Mouse (Mus musculus) heart, adult 2 months (tissue): ENCODE measurements around the gene Tmem255a. TPM values are rescaled to one million over a fixed set of nuclear protein-coding genes. Genes with fewer than 3 reads are reported as not detected.

ENCODE experiments used
- DNase-seq, 2 experiments: peaks; one replicate each; pipeline ENCODE4 v3.0.0; 2021
- H3K27ac ChIP-seq: fragments of 200-600 bp; 2 replicates; pipeline ENCODE4 v1.8.1; 2022
- H3K27me3 ChIP-seq: fragments of 200-500 bp; 2 replicates; pipeline ENCODE4 v1.6.1; 2012; ENCODE audit warnings: mild to moderate bottlenecking, low read length, inconsistent platforms, mixed read lengths; ENCODE audit not compliant: control insufficient read depth, insufficient read depth
- H3K36me3 ChIP-seq: fragments of 200-500 bp; 2 replicates; pipeline ENCODE4 v1.6.1; 2012; ENCODE audit warnings: low read length, inconsistent platforms; ENCODE audit not compliant: control insufficient read depth, insufficient read depth
- H3K4me1 ChIP-seq: fragments of 200-500 bp; 2 replicates; pipeline ENCODE4 v1.6.1; 2011; ENCODE audit warnings: low read length; ENCODE audit not compliant: control insufficient read depth, insufficient read depth
- H3K4me3 ChIP-seq: fragments of 200-600 bp; 2 replicates; pipeline ENCODE4 v1.8.1; 2022
- H3K79me2 ChIP-seq: fragments of 200-500 bp; replicated peaks from 2 replicates; pipeline ENCODE4 v1.6.1; 2012; ENCODE audit warnings: mild to moderate bottlenecking, inconsistent platforms, low read length, moderate library complexity, mixed read lengths; ENCODE audit not compliant: control insufficient read depth, insufficient read depth
- H3K9ac ChIP-seq: fragments of 200-500 bp; 2 replicates; pipeline ENCODE4 v1.6.1; 2012; ENCODE audit warnings: low read depth, mild to moderate bottlenecking, control low read depth, inconsistent platforms, low read length, mixed read lengths
- CTCF ChIP-seq: fragments of 200-600 bp; IDR thresholded peaks from 2 replicates; pipeline ENCODE4 v1.8.1; 2022; ENCODE audit warnings: antibody characterized with exemption, mild to moderate bottlenecking, moderate library complexity
- EP300 ChIP-seq: fragments of 200-500 bp; IDR thresholded peaks from 2 replicates; pipeline ENCODE4 v1.6.1; 2011; ENCODE audit warnings: low read depth, low read length, control low read depth; ENCODE audit not compliant: insufficient read depth
- POLR2A ChIP-seq: fragments of 200-500 bp; IDR thresholded peaks from 2 replicates; pipeline ENCODE4 v1.6.1; 2011; ENCODE audit warnings: mild to moderate bottlenecking, low read depth, low read length, control low read depth; ENCODE audit not compliant: insufficient read depth
- WGBS: fragments of 180-500 bp; shearing (Covaris S2); methylation state at CpG from one replicate; pipeline ENCODE4 v1.1.7; 2018; 5-methylcytosine and 5-hydroxymethylcytosine counted together
- intact Hi-C: fragments of 180-260 bp; cut with DNase I; formaldehyde crosslinking; loops from one replicate; pipeline ENCODE4 v1.15.1; 2025
- long read RNA-seq: library from polyadenylated mRNA; stranded (forward); transcript quantifications from one replicate; pipeline ENCODE4 v2.0.0, GENCODE M21; 2021
- polyA plus RNA-seq: library from polyadenylated mRNA; depleted of rRNA; stranded (reverse); fragments of >200 nt; gene quantifications from 2 replicates; pipeline ENCODE4 v1.2.3, GENCODE M21; 2012; rRNA removed
- total RNA-seq, 2 experiments: library from RNA; stranded (reverse); gene quantifications; 2 replicates each; pipeline ENCODE4 v1.2.3; 2021

Gene Tmem255a
- total RNA-seq: 1 to 10 TPM in 1 of 2 experiments, under 1 TPM in 1; 0.81 to 1.6 TPM
- polyA plus RNA-seq: 1.00 and 1.6 TPM in 2 replicates
- long read RNA-seq: 0 reads

DNA sequence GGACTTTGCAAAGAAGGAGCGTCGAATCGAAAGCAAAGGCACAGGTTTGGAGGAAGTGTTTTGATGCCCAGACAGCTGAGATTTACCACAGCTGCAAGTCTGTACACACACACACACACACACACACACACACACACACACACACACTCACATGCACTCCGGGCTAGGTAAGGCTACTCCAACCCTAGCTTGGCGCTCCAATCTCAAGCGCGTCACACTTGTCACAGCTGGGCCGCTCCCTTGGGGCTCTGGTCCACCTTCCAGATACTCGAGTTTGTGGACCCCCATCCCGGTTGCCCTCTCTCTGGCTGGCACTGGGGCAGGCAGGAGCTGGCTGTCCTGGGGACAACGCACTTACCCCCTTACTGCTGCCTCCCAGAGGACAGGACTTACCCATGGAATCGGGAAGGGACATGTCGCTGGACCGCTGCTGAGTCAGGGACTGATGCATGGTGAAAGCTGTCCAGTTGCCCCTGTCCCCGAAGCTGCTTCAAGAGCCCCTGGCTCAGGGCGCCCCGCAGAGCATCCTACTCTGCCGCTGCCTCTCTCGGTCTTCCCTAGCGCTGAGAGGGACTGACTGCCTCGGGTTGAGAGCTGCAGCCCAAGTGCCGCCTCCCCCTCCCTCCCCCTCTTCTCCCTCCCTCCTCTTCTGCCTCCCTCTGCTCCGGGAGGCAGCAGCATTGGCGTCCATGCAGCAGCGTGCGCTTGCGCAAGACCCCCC lies at the start of gene Tmem255a:
TSS of gene Tmem255a (minus strand) at position 589 of the 721 bp plus-strand sequence.
- H3K9ac ChIP-seq: peak within 1 kb of the TSS; percentile 7
- TF ChIP-seq EP300 (no peak), CTCF (no peak), POLR2A (no peak)
- H3K36me3 ChIP-seq: no peaks in the 10 kb centered on the region
- H3K27me3 ChIP-seq: no peaks in the 10 kb centered on the region
- WGBS: 15% methylated on average over 22 of the region's 27 CpGs
- H3K4me1 ChIP-seq: no peaks in the 10 kb centered on the region
- H3K4me3 ChIP-seq: peak within 1 kb of the TSS; percentile 43
- DNase-seq: peak; percentile 25 to 39
- no peaks in the 10 kb centered on the region for H3K79me2 ChIP-seq
- H3K27ac ChIP-seq: no peak within 1 kb of the TSS
- intact Hi-C loops: loop anchor here (2.0 to 5.0 kb wide), 2 partner anchors 63 to 185 kb away; partner anchors contain the start of gene Zbtb33

DNA sequence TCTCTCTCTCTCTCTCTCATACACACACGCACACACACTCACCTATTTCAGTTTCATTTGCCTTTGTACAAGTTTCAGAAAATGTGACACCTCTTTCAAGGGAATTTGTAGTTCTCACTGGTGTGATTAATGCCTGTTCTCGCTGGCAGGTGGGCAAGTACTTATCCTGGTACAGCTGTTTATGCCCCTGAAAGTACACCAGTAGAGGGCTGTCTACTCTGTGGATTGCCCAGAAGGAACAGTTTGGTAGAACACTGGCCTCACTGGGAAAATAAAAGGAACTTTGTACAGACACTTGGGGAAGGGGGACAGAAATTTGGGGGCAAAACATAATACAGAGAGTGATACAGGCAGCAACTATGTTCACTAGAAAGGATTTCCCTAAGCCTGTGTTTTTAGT lies 7.4 kb upstream of the Tmem255a start:
- no peaks in the 10 kb centered on the region for H3K27me3 ChIP-seq
- WGBS: 31% methylated on average over 2 of the region's 2 CpGs
- DNase-seq: no peak
- no peaks in the 10 kb centered on the region for H3K4me1 ChIP-seq
- no peaks in the 10 kb centered on the region for H3K36me3 ChIP-seq
- H3K4me3 ChIP-seq: no peak overlapping the region
- TF ChIP-seq CTCF (peak; percentile 57), EP300 (no peak), POLR2A (no peak)
- intact Hi-C loops: loop anchor here (2.0 kb wide), 1 partner anchor 107 kb away; no protein-coding TSS in a partner anchor
- no peak overlapping the region for H3K9ac ChIP-seq
- H3K27ac ChIP-seq: no peak overlapping the region
- no peaks in the 10 kb centered on the region for H3K79me2 ChIP-seq

DNA sequence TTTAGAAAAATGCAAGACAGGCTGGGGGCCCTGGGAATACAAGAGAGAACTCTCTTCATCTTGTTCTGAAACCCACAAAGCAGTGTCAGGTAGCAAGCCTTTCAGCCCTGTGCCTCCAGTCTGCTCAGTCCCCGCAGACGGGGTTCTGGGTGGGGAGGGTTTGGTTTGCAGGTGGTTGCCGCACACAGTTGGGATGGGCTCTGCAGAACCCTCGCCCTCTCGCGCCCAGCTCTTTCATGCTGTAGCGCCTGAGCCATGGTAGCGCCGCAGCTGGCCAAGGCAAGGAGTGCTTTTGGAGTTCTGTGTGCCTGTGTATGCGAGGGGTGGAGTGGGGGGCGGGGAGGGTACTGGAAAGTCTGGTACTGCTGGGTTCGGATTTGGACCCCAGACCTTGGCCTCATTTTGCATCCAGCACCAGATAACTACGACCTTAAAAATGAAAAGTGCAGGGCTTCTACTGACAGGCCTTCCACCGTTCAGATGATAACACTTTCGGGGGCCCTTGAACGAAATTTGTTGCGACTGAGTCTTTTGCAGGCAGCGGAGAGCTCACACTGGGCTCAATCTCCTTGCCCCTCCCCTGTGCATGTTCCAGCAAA lies 1.8 kb downstream of the Tmem255a start:
- intact Hi-C loops: loop anchor here (2.0 to 5.0 kb wide), 2 partner anchors 62 to 187 kb away; partner anchors contain the start of gene Zbtb33
- Histone ChIP-seq H3K4me3 (peak overlapping the region; percentile 32), H3K4me1 (no peaks in the 10 kb centered on the region), H3K36me3 (no peaks in the 10 kb centered on the region), H3K9ac (no peak overlapping the region), H3K27me3 (no peaks in the 10 kb centered on the region), H3K79me2 (no peaks in the 10 kb centered on the region), H3K27ac (no peak overlapping the region)
- no peak for TF ChIP-seq EP300
- peak; percentile 22; the same call in 1 of the 2 replicates for TF ChIP-seq CTCF
- TF ChIP-seq POLR2A: no peak
- 18% methylated on average over 18 of the region's 18 CpGs for WGBS
- DNase-seq: peak; percentile 15 to 30

DNA sequence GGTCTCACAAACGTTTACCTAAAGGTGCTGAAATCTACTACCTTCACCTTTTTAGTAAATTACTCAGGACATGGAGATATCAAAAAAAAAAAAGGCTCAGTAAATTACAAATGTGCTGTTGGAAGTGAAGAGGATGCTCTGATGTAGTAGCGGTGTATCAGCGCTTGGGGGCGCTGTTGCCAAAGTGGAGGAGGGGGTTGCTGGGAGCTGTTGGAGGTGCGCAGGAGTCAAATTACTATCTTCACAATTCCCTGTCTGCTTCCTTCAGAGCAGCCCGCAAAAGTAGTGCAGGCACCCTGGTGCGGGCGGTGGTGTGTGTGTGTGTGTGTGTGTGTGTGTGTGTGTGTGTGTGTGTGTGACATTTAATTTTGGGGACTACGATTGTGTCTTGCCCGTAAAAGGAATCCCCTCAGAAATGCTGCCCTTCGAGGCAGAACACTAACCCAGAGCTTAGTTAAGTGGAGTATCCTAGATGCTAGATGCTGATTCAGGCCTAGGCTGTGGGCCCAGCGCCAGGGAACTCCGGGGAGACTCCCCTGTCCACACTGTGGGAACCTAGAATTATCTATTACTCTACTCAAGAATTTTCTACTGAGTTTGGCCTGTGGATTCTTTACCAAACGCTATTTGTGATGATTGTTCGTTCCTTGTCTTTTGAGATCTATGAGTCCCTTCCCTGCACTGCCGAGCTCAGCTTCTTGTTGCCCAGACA lies 2.4 kb downstream of the Tmem255a start:
- no peaks in the 10 kb centered on the region for H3K36me3 ChIP-seq
- peak overlapping the region; percentile 32; the same call in 1 of the 2 replicates for H3K4me3 ChIP-seq
- H3K27ac ChIP-seq: no peak overlapping the region
- WGBS: 17% methylated on average over 16 of the region's 16 CpGs
- no peaks in the 10 kb centered on the region for H3K4me1 ChIP-seq
- H3K27me3 ChIP-seq: no peaks in the 10 kb centered on the region
- TF ChIP-seq EP300: no peak
- peak; percentile 74 for TF ChIP-seq CTCF
- TF ChIP-seq POLR2A: no peak
- intact Hi-C loops: loop anchor here (2.0 to 5.0 kb wide), 2 partner anchors 61 to 188 kb away; partner anchors contain the start of gene Zbtb33
- H3K79me2 ChIP-seq: no peaks in the 10 kb centered on the region
- peak; percentile 17 to 54 for DNase-seq
- H3K9ac ChIP-seq: no peak overlapping the region

DNA sequence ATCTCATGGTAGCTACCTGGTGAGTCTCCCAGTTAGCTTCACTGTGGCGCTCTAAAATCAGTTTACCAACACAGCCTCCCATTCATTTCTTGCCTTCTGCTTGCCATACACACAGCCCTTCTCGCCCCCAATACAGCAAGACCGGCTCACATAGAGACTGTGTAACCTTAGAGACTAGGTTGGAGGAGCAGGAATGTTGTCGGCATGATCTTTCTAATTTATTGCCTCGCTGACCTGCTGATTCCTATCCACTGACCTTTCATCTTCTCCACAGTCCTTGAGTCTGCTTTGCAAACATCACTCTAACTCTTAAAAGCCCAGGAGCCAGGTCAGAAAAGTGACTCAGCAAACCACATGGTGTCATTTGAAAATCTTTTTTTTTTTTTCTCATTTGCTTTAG lies 4.6 kb downstream of the Tmem255a start:
- Histone ChIP-seq H3K4me1 (no peaks in the 10 kb centered on the region), H3K79me2 (no peaks in the 10 kb centered on the region), H3K9ac (no peak overlapping the region), H3K27ac (no peak overlapping the region), H3K27me3 (no peaks in the 10 kb centered on the region), H3K4me3 (no peak overlapping the region), H3K36me3 (no peaks in the 10 kb centered on the region)
- TF ChIP-seq CTCF (no peak), EP300 (no peak), POLR2A (no peak)
- intact Hi-C loops: no loop called here
- no peak for DNase-seq
- 65% methylated on average over 5 of the region's 5 CpGs for WGBS

DNA sequence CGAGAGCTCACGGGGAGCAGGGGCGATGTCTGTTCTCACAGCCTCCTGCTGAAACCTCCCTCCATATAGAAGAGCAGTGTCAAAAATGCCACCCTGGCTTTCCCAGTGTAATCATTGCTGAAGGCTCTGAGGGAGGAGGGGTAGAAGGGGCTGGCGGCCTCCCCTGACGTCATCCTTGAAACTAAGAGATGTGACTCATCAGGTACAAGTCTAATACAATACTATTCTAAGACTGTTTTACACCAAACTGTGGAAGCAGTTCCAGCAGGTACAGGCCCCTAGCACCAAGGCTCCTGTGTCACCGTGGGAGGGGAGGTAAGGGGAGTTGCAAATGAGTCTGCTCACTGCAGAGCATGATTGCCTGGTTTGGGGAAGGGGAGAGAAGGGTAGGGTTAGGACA lies 5.1 kb downstream of the Tmem255a start:
- H3K79me2 ChIP-seq: no peaks in the 10 kb centered on the region
- TF ChIP-seq POLR2A (no peak), EP300 (no peak), CTCF (no peak)
- 63% methylated on average over 6 of the region's 6 CpGs for WGBS
- no peak overlapping the region for H3K27ac ChIP-seq
- no peak overlapping the region for H3K4me3 ChIP-seq
- H3K9ac ChIP-seq: no peak overlapping the region
- intact Hi-C loops: no loop called here
- DNase-seq: no peak
- H3K4me1 ChIP-seq: no peaks in the 10 kb centered on the region
- no peaks in the 10 kb centered on the region for H3K27me3 ChIP-seq
- no peaks in the 10 kb centered on the region for H3K36me3 ChIP-seq
